Mouse (Mus musculus) midbrain, embryonic 14.5 days (tissue): Measurements from ENCODE around the gene Sec61b. TPM values are rescaled to one million over a fixed set of nuclear protein-coding genes. Genes with fewer than 3 reads are reported as not detected.

Source experiments
- ATAC-seq: fragments of 200-750 bp; cut with Nextera tagmentation; 2 replicates; pipeline ENCODE4 v1.8.0; 2017; ENCODE audit warnings: moderate number of reproducible peaks, moderate library complexity; ENCODE audit not compliant: low FRiP score, low TSS enrichment
- DNase-seq: peaks from one replicate; pipeline ENCODE4 v3.0.0-alpha.2; 2015
- H3K27ac ChIP-seq: fragments of 300-500 bp; sonication (generic); replicated peaks from 2 replicates; pipeline ENCODE4 v1.5.1; 2014; ENCODE audit warnings: mild to moderate bottlenecking, low read depth, low read length, moderate library complexity
- H3K27me3 ChIP-seq: fragments of 300-500 bp; sonication (generic); 2 replicates; pipeline ENCODE4 v1.6.1; 2014; ENCODE audit warnings: low read length, control low read depth, mixed read lengths; ENCODE audit not compliant: control insufficient read depth, insufficient read depth
- H3K36me3 ChIP-seq: fragments of 300-500 bp; sonication (generic); 2 replicates; pipeline ENCODE4 v1.6.1; 2014; ENCODE audit warnings: low read length, control low read depth; ENCODE audit not compliant: control insufficient read depth, insufficient read depth
- H3K4me1 ChIP-seq: fragments of 300-500 bp; sonication (generic); 2 replicates; pipeline ENCODE4 v1.6.1; 2014; ENCODE audit warnings: mild to moderate bottlenecking, antibody characterized with exemption, low read length, control low read depth; ENCODE audit not compliant: control insufficient read depth, insufficient read depth
- H3K4me2 ChIP-seq: fragments of 300-500 bp; sonication (generic); 2 replicates; pipeline ENCODE4 v1.6.1; 2014; ENCODE audit warnings: mild to moderate bottlenecking, low read length, moderate library complexity
- H3K4me3 ChIP-seq: fragments of 300-500 bp; sonication (generic); replicated peaks from 2 replicates; pipeline ENCODE4 v1.5.1; 2014; ENCODE audit warnings: low read depth, low read length
- H3K9ac ChIP-seq: fragments of 300-500 bp; sonication (generic); replicated peaks from 2 replicates; pipeline ENCODE4 v1.6.1; 2014; ENCODE audit warnings: mild to moderate bottlenecking, low read length, moderate library complexity
- H3K9me3 ChIP-seq: fragments of 300-500 bp; sonication (generic); 2 replicates; pipeline ENCODE4 v1.6.1; 2016; ENCODE audit warnings: low read length, control low read depth, mixed read lengths; ENCODE audit not compliant: control insufficient read depth
- WGBS: fragments of 180-500 bp; shearing (Covaris S2); extraction: QIAGEN DNeasy Blood & Tissue Kit; methylation state at CpG from one replicate; pipeline ENCODE4 v1.1.7; 2014; 5-methylcytosine and 5-hydroxymethylcytosine counted together
- polyA plus RNA-seq: library from polyadenylated mRNA; unstranded; fragments of >200 nt; fragmentation: Nextera tagmentation; extraction: Ambion mirVana; gene quantifications from 2 replicates; pipeline ENCODE4 v1.2.1, GENCODE M21; 2014

The Sec61b gene
- polyA plus RNA-seq, 1 experiment from 2014 or later, result 258 TPM

DNA sequence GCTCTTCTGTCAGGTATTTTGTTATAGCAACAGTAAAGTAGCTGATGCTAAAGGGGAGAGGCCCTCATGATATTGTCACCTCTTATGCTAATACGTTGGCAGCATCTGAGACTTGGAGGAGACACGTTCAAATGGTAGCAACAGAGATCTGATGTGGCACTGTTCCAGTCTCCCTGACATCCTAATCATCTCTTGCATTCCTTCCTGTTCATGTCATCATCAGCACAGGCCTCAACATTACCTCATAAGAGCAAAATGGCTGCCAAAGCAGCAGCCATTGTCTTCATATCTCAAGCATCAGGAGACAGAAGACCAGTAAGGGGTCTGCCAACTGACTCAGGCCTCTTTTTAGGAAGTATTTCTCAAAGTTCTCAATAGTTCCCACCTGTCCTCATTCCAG lies 20.2 kb downstream of the Sec61b start:
- Histone ChIP-seq H3K9ac (no peak overlapping the region), H3K36me3 (no peaks in the 10 kb centered on the region), H3K9me3 (no peaks in the 10 kb centered on the region), H3K4me3 (no peak overlapping the region), H3K27me3 (no peaks in the 10 kb centered on the region), H3K4me2 (no peak overlapping the region), H3K27ac (no peak overlapping the region), H3K4me1 (peaks cover 7% of the 10 kb centered on the region; the same call in 1 of the 2 replicates)
- DNase-seq (no peak), ATAC-seq (no peak)
- WGBS, result 80% methylated on average over 2 of the region's 2 CpGs

DNA sequence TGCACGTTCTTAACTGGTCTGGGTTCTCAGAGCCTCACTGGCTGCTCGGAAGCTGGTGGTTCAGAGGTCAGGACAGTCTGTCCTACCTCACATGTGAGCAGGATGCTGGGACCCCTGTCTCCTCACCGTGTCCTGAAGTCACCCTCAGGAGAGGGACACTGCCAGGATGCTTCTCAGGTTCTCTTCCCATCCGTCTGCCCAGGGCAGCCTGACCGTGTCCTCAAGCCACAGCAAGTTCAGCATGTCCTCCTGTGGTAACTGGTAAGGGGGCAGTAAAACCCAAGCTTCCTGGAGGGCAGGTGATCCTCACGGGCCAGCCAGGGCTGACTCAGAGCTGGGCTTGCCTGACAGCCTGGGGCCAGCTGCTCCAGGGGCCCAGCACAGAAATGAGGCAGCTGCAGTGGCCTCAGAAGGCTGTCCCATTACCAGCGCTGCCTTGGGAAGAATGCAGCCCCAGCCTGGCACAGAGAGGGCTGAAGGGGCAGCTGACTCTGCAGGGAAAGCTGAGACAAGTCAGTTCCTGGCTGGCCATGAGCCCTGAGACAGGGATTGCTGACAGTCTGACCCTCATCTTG lies 23.4 kb downstream of the Sec61b start:
- WGBS, result 71% methylated on average over 7 of the region's 7 CpGs
- ATAC-seq, result no peak
- DNase-seq, result no peak
- Histone ChIP-seq H3K36me3 (no peaks in the 10 kb centered on the region), H3K9ac (no peak overlapping the region), H3K4me2 (no peak overlapping the region), H3K27ac (no peak overlapping the region), H3K4me1 (no peaks in the 10 kb centered on the region), H3K27me3 (no peaks in the 10 kb centered on the region), H3K9me3 (no peaks in the 10 kb centered on the region), H3K4me3 (no peak overlapping the region)

DNA sequence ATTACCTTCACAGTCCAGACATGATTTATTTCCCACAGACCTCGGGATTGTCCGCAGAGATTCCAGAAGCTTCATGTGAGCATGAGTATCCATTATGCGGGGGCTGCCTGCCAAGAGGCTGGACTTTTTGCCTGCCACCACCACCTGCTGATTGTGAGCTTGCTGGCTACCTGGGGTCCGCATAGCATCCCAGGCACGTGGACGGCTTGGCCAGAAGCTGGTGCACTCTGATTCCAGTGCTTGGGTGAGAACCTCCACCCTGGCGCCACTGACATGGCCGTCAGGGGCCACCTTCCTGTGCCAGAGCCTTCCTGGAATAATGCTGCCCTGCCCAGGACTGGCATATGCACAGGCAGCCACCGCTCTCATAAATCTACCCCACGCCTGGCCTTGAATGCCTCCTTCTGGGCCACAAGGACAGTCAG lies 24.7 kb downstream of the Sec61b start:
- Histone ChIP-seq H3K4me2 (no peak overlapping the region), H3K36me3 (no peaks in the 10 kb centered on the region), H3K9me3 (no peaks in the 10 kb centered on the region), H3K27me3 (no peaks in the 10 kb centered on the region), H3K4me3 (no peak overlapping the region), H3K27ac (no peak overlapping the region), H3K4me1 (no peaks in the 10 kb centered on the region), H3K9ac (no peak overlapping the region)
- ATAC-seq (no peak), DNase-seq (no peak)
- WGBS, result 89% methylated on average over 10 of the region's 10 CpGs

DNA sequence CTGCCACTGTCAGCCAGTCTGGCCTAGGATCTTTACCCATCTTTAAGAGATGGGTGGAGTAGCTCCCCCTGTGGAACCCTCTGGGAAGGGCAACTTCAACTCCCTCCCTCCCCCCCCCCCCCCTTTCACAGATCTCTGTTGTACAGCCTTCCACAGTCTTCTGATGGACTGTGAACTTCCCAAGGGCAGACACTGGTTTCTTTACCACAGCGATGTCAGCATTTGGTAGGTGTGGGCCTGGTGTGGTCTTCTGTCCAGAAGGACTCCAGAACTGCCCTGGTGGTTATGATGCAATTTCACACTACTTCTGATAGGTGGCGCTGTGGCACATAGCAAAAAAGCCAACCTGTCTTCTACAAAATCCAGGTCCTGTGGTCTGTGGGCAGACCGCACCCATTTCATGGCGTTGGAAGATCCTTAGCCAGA lies 28.1 kb downstream of the Sec61b start:
- Histone ChIP-seq H3K9ac (no peak overlapping the region), H3K4me2 (no peak overlapping the region), H3K27me3 (no peaks in the 10 kb centered on the region), H3K36me3 (no peaks in the 10 kb centered on the region), H3K4me3 (no peak overlapping the region), H3K27ac (no peak overlapping the region), H3K9me3 (no peaks in the 10 kb centered on the region), H3K4me1 (no peaks in the 10 kb centered on the region)
- ATAC-seq (peak; percentile 55; the same call in 1 of the 2 replicates), DNase-seq (peak; percentile 78)
- 27% methylated on average over 4 of the region's 4 CpGs for WGBS

DNA sequence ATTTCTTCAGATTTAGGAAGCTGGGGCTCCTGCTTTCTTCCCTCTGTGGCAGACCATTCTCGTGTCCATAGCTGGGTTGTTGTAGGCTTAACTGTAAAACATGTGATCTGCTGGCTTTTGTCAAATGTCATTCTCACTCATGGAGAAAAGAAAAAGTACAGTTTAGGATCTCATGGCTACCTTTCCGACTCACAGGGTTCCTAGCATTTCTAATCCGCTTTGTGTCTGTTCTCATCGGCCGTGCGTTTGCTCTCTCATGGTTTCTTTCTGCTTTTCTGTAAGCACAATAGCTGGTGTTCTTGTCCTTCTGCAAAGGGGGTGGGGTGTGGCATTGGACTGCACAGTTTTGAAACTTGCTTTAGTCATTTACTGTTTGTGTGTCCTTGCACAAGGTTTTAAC lies 28.6 kb downstream of the Sec61b start:
- ATAC-seq (no peak), DNase-seq (peak; percentile 48)
- Histone ChIP-seq H3K9ac (no peak overlapping the region), H3K27ac (no peak overlapping the region), H3K4me3 (no peak overlapping the region), H3K36me3 (no peaks in the 10 kb centered on the region), H3K9me3 (no peaks in the 10 kb centered on the region), H3K27me3 (no peaks in the 10 kb centered on the region), H3K4me1 (no peaks in the 10 kb centered on the region), H3K4me2 (no peak overlapping the region)
- 85% methylated on average over 6 of the region's 6 CpGs for WGBS

DNA sequence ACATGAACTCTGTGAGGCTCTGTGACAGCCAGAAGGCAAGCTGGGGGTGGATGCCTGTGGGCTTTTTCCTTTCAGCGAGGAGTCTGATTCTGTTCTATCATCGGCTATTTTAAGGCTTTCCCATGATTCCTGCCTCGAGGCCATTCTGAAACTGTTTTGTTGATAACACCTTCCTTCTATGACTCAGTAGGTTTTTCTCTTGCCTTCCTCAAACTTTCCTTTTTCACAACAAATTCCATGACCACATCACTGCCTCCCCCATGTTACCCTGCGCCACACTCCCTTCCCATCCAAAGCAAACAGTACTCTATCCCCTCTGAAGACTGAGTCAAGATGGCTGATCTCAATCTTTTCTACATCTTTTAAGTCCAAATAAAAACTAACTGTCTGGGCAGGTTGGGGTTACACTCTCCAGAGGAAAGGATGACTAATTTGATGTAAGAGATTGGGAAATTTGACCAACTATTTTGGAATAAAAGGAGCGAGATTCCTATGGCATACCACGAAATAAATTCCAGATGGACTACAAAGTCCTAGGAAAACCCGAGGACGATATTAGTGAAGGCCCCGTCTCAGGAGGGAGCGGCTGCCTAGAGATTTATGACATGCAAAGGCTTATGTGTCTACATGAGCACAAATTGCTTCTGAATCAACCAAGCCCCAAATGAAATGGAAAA lies 30.5 kb downstream of the Sec61b start:
- Histone ChIP-seq H3K9me3 (no peaks in the 10 kb centered on the region), H3K4me3 (no peak overlapping the region), H3K27ac (no peak overlapping the region), H3K4me1 (no peaks in the 10 kb centered on the region), H3K4me2 (no peak overlapping the region), H3K27me3 (no peaks in the 10 kb centered on the region), H3K9ac (no peak overlapping the region), H3K36me3 (no peaks in the 10 kb centered on the region)
- ATAC-seq, result no peak
- 89% methylated on average over 10 of the region's 10 CpGs for WGBS
- DNase-seq, result no peak

DNA sequence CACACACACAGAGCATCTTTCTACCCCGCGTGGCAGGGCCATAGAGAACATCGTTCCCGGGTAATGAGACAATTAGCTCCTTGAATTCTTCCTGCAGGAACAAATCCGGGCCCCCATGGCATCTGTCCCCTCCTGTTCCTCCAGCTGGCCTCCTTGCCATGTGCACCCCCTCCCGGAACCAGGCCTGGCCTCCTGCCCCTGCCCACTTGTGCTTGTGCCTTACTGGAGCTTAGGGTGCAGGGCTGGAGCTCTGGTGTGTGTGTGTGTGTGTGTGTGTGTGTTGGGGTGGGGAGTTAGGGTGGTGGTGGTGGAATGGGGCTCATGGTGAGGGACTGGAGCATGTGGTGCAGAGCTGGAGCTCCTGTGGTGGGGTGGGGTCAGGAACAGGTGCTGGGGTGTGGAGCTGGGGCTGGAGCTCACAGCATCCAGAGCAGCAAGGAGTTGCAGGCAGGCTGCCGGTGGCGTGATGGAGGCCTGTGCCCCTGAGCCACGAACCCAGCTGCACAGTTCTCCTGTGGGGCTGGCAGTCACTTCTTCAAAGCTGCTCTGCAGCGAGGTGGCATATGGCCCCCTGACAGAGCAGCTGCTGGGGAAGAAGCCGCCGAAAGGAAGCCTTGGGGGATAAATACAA lies 44.2 kb downstream of the Sec61b start:
- ATAC-seq, result peak; percentile 55
- Histone ChIP-seq H3K27me3 (no peaks in the 10 kb centered on the region), H3K27ac (no peak overlapping the region), H3K4me3 (no peak overlapping the region), H3K4me2 (0 out of 2 replicates have a peak overlapping the region, but pooled peaks have one; percentile 8), H3K9me3 (no peaks in the 10 kb centered on the region), H3K4me1 (no peaks in the 10 kb centered on the region), H3K9ac (no peak overlapping the region), H3K36me3 (no peaks in the 10 kb centered on the region)
- WGBS, result 51% methylated on average over 12 of the region's 12 CpGs
- DNase-seq, result peak; percentile 27

DNA sequence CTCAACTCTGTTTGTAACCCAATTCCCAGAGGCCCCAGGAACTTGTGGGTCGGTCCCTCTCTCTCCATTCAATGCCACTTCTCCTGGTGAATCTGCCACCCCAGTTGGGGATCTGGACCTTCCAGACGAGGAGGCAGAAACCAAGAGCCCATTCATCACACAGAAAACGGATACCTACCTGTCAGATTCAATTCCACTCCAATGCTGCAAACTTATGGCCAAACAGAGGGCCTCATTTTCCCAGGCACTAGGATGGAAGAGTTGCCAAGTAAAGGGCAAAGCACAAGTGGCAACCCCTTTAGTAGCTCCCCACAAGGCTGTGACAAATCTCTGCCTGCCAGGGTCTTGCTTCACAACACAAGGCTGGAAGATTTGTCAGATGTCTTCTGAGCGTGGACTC lies 45.6 kb downstream of the Sec61b start:
- 69% methylated on average over 4 of the region's 4 CpGs for WGBS
- Histone ChIP-seq H3K4me3 (no peak overlapping the region), H3K9me3 (no peaks in the 10 kb centered on the region), H3K36me3 (no peaks in the 10 kb centered on the region), H3K27ac (no peak overlapping the region), H3K27me3 (no peaks in the 10 kb centered on the region), H3K9ac (no peak overlapping the region), H3K4me2 (no peak overlapping the region), H3K4me1 (no peaks in the 10 kb centered on the region)
- DNase-seq (no peak), ATAC-seq (no peak)
